Mouse (Mus musculus) embryo, embryonic 11 days (tissue): ENCODE results near the gene Plod2.
A peak's percentile ranks its signal among the peaks of the same experiment; 100 is the strongest.

Experiments
- DNase-seq: peaks from one replicate; pipeline ENCODE4 v3.0.0-alpha.2; 2015

Plod2 gene

GRCm38 (mm10) chr9:92603541-92603940 lies 61.5 kb downstream of the Plod2 start:
- no peak for DNase-seq

DNA sequence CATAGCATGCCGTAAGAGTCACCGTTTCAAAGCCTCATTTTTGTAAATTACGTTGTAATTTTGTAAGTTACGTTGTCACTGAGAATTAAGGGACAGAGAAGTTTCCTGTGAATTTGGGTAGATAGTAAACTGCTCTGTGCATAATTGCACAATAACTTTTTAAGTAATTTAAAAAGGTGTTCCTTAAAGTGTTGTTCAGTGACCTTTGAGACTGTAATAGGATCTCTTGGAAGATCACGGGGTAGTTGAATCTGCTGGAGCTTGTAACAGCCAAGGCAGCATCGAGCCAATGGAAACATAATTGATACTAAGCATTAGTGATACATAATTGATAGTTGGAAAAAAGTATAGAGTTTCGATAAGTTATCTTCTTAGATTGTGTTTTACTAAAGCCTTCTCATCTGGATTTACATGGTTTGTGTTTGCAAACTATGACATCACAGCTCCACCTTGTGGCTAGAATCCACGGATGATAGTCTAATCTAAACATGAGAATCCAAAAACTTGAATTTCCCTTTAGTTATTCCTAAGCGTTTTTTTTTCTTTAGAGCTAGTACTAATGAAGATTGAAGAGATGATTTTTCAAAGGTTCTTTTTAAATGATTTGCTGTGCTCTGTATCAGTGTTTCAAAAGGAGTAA lies 68.7 kb downstream of the Plod2 start:
- DNase-seq = peak; percentile 72

DNA sequence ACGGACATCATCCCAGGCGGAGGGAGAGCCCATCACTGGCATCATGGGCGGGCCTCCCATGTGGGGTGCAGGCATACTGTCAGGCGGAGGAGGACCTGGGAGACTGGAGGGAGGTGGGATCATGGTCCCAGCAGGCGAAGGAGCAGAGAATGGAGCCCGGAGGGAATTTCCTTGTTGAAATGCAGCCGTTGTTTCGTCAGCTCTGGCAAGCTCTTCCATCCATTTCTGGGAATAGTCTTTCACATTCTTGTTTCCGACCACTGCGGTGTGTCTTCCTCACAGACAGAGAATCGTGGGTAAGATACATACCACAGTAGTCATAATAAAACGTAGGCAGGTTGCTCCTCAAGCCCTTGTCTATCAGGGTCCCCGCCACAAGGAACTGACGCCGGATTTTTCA lies 70.6 kb downstream of the Plod2 start:
- DNase-seq = no peak

DNA sequence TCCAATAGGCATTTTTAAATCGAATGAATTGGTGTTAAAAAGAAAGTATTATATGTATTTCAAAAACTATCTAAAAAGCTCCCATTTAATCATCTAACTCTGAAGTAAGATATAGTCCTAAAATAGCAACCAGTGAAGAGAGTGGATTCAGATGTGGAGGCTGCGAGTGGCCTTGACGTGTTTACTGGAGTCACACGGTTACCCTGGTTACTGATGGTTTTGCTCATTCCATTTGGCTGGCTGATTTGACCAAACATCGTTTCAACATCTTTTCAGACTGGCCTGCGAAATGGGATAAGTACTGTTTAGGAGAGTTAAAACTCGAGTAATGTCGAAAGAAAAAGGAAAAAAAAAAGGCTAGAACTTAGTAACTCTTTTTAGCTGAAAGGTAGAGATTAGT lies 71.2 kb downstream of the Plod2 start:
- DNase-seq = no peak

DNA sequence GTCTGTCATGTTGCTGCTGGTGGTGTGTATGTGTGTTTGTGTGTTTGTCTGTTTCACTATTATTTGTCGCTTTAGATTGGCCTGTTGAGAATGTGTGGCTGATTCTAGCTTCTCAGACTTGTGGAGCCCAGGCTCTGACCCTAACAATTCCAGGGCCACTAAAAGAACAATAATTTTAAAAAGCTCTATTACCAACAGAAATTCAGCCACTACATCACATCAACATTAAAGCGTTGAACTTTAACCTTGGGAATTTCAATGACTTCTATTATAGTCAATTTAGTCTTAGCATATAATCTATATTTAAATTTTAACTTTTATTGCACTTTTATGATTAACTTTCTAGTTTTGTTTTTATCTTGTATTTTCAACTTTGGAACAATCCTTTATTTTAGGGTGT lies 74.4 kb downstream of the Plod2 start:
- DNase-seq = no peak

- no peak for DNase-seq
These were observed 75.4 kb downstream of the Plod2 start for GRCm38 (mm10) chr9:92617376-92617775.

GRCm38 (mm10) chr9:92620088-92620487 lies 78.1 kb downstream of the Plod2 start:
- no peak for DNase-seq

DNA sequence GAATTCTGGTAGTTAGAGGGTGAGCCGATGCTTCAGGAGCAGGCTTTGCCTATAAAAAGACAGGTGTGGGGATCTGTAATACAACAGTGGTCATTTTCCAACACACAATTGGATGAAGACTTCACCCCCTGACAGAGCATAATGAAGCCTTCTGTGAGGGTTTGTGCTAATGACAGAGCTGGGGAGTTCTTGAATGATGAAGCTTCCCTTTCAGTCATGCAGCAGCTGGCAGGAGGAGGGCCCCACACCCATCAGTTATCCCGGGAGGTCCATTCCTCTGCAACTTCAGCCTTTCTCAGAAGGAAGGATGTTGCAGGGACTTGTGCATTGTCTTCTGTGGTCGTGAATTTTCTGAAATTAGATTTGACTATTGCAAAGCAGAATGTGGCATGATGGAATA lies 79.2 kb downstream of the Plod2 start:
- DNase-seq = peak; percentile 11

- DNase-seq = no peak
These were observed 79.9 kb downstream of the Plod2 start for GRCm38 (mm10) chr9:92621878-92622282.

GRCm38 (mm10) chr9:92634792-92635191 lies 92.8 kb downstream of the Plod2 start:
- DNase-seq = no peak

DNA sequence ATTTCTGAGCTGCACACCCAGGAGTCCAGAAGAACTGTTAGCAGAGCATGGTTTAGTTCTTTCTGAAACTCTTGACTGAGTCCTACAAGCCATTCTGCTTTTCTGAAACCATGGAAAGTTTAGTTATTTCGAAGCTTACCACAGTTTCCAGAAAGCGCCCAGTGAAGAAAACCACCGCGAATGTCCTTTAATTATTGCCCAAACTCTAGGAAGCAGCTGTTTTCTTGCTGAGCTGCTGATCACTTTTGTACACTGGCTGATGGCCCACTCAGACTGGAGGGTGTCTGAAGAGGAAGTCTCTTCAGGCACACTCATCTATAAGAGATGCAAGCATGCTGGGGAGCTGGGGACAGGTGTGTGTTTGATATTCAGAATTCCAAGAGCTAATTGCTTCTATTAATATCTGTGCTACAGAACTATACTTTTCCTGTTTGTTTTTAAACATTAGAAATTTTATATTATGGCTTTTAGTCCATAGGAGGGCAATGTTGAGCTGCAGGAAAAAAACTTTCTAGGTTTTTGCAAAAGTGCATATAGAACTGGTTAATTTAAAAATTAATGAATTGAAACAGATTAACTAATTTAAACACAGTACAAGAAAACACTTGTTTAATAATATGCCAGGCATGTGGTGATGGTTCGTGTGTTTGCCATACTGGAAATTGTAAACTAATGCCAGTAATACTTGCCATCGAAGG lies 97.3 kb downstream of the Plod2 start:
- no peak for DNase-seq

DNA sequence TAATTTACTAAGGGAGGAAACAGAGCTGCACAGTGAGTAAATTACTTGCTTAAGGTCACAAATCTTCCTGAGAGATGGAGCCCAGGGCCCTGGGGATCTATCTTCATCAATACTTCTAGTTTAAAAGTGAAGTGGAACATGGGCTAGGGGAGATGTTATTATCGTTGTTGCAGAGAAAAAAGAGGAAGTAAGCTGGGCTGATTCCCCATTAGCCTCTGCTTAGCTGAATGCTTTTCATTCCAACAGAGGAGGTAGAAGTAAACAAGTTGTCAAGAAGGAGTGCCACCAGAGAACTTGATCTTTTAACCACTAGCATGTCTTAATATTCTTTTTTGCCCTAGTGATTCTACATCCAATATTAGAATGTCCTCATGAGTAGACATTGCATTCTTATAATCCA lies 99.7 kb downstream of the Plod2 start:
- DNase-seq = no peak
